19 mouse cellular contexts compared by ENCODE assay signal in the genomic region with DNA sequence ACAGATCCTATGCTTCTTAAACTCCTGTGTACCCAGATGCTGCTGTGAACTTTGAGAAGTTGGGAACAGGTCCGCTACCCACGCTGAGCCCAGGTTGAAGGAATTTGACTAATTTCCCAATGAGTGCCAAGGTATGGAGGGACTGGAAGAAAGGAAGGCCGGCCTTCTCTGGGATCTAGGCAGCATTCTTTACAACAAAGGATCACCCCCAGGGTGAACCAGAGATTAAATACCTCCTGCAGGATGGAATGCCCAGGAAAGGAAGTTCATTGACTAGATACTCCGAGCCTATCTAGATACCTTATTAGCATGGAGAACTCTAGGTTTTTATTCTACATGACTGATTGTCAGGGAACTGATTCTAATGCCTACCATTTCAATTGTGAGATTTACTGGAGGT.
"Had no signal": no experiment of that assay in that cellular context is flagged by ENCODE, and none has a peak within 500 bp of the region (broad histone marks: within the 10 kb centered on the region; RNA-seq: fewer than 3 reads in every experiment).

No protein-coding gene starts in this region.

- H3K9me3 ChIP-seq: liver, embryonic 13.5 days; midbrain, embryonic 13.5 days; neural tube, embryonic 13.5 days; stomach, embryonic 15.5 days had no signal

- H3K27me3 ChIP-seq: liver, embryonic 13.5 days; midbrain, embryonic 13.5 days; neural tube, embryonic 13.5 days; stomach, embryonic 15.5 days had no signal

- H3K27ac ChIP-seq: liver, embryonic 13.5 days; stomach, embryonic 15.5 days had no signal

- H3K36me3 ChIP-seq: liver, embryonic 13.5 days; midbrain, embryonic 13.5 days; stomach, embryonic 15.5 days had no signal

- H3K4me2 ChIP-seq: liver, embryonic 13.5 days; midbrain, embryonic 13.5 days; neural tube, embryonic 13.5 days; stomach, embryonic 15.5 days had no signal

- ATAC-seq: midbrain, embryonic 13.5 days; midbrain, embryonic 16.5 days had no signal

- H3K4me1 ChIP-seq: liver, embryonic 13.5 days; stomach, embryonic 15.5 days had no signal

- H3K9ac ChIP-seq: liver, embryonic 13.5 days; midbrain, embryonic 13.5 days; neural tube, embryonic 13.5 days; stomach, embryonic 15.5 days had no signal

- DNase-seq: kidney, postnatal 14 days; kidney, postnatal 4 days; layer of hippocampus, adult 9-11 months; layer of hippocampus, postnatal 36 days; liver, embryonic 13.5 days; lung, adult 2 months; lung, postnatal 14 days; lung, postnatal 4 days; retina, postnatal 1 day; right cerebral cortex, postnatal 25 days; spleen, adult 18-20 months; thymus, adult 18-20 months; thymus, postnatal 36 days had no signal

- H3K4me3 ChIP-seq: left cerebral cortex, adult 2 months; liver, embryonic 13.5 days; midbrain, embryonic 13.5 days; myocyte; neural tube, embryonic 13.5 days; stomach, embryonic 15.5 days had no signal
